Mouse (Mus musculus) neural tube, embryonic 11.5 days (tissue): ENCODE data around the gene 6030408B16Rik. TPM values are rescaled to one million over a fixed set of nuclear protein-coding genes. Genes with fewer than 3 reads are reported as not detected.
"Not testable (repeated sequence)": the region's sequence is repeated elsewhere in the genome, so short reads cannot be mapped to it uniquely, and the experiment has no call there.

Experiments used
- ATAC-seq: fragments of 200-750 bp; cut with Nextera tagmentation; 2 replicates; pipeline ENCODE4 v1.8.0; 2017; ENCODE audit warnings: moderate number of reproducible peaks, mild to moderate bottlenecking, moderate TSS enrichment, moderate library complexity; ENCODE audit not compliant: insufficient read depth, low FRiP score, low TSS enrichment
- DNase-seq: peaks from one replicate; pipeline ENCODE4 v3.0.0-alpha.2; 2015; ENCODE audit warnings: low spot score
- H3K27ac ChIP-seq: fragments of 300-500 bp; sonication (generic); 2 replicates; pipeline ENCODE4 v1.5.1; 2014; ENCODE audit warnings: low read depth, mild to moderate bottlenecking, low read length
- H3K27me3 ChIP-seq: fragments of 300-500 bp; sonication (generic); 2 replicates; pipeline ENCODE4 v1.6.1; 2014; ENCODE audit warnings: mild to moderate bottlenecking, low read length, mixed read lengths; ENCODE audit not compliant: control insufficient read depth, insufficient read depth
- H3K36me3 ChIP-seq: fragments of 300-500 bp; sonication (generic); 2 replicates; pipeline ENCODE4 v1.6.1; 2014; ENCODE audit warnings: mild to moderate bottlenecking, low read length, moderate library complexity, mixed read lengths; ENCODE audit not compliant: control insufficient read depth, insufficient read depth
- H3K4me1 ChIP-seq: fragments of 300-500 bp; sonication (generic); 2 replicates; pipeline ENCODE4 v1.6.1; 2014; ENCODE audit warnings: low read length, mixed read lengths; ENCODE audit not compliant: control insufficient read depth, insufficient read depth
- H3K4me2 ChIP-seq: fragments of 300-500 bp; sonication (generic); 2 replicates; pipeline ENCODE4 v1.6.1; 2014; ENCODE audit warnings: low read depth, mild to moderate bottlenecking, moderate library complexity
- H3K4me3 ChIP-seq: fragments of 300-500 bp; sonication (generic); 2 replicates; pipeline ENCODE4 v1.5.1; 2014; ENCODE audit warnings: low read depth, low read length
- H3K9ac ChIP-seq: fragments of 300-500 bp; sonication (generic); 2 replicates; pipeline ENCODE4 v1.6.1; 2014; ENCODE audit warnings: mild to moderate bottlenecking, low read length
- H3K9me3 ChIP-seq: fragments of 300-500 bp; sonication (generic); 2 replicates; pipeline ENCODE4 v1.6.1; 2016; ENCODE audit warnings: low read length; ENCODE audit not compliant: control insufficient read depth
- WGBS: fragments of 180-500 bp; shearing (Covaris S2); extraction: QIAGEN DNeasy Blood & Tissue Kit; methylation state at CpG from one replicate; pipeline ENCODE4 v1.1.7; 2014; 5-methylcytosine and 5-hydroxymethylcytosine counted together
- polyA plus RNA-seq: library from polyadenylated mRNA; unstranded; fragments of >200 nt; fragmentation: Nextera tagmentation; extraction: Ambion mirVana; gene quantifications from 2 replicates; pipeline ENCODE4 v1.2.1, GENCODE M21; 2014

6030408B16Rik gene
- polyA plus RNA-seq, 1 experiment from 2014 or later: 0.33 TPM

GRCm38 (mm10) chr15:101322106-101322505 is 29.1 kb downstream of the 6030408B16Rik start:
- 87% methylated on average over 5 of the region's 5 CpGs for WGBS

GRCm38 (mm10) chr15:101322640-101323039 is 29.6 kb downstream of the 6030408B16Rik start:
- ATAC-seq (no peak), DNase-seq (no peak)
- Histone ChIP-seq H3K36me3 (no peaks in the 10 kb centered on the region), H3K4me3 (no peak overlapping the region), H3K27me3 (no peaks in the 10 kb centered on the region), H3K9me3 (no peaks in the 10 kb centered on the region), H3K4me1 (no peaks in the 10 kb centered on the region), H3K27ac (no peak overlapping the region), H3K9ac (no peak overlapping the region), H3K4me2 (no peak overlapping the region)
- 88% methylated on average over 7 of the region's 7 CpGs for WGBS

More at GRCm38 (mm10) chr15:101322106-101322505, 29.1 kb downstream of the 6030408B16Rik start:
- H3K9me3 ChIP-seq: no peaks in the 10 kb centered on the region
- H3K27ac ChIP-seq: no peak overlapping the region
- no peak overlapping the region for H3K4me3 ChIP-seq
- no peak overlapping the region for H3K9ac ChIP-seq
- no peaks in the 10 kb centered on the region for H3K27me3 ChIP-seq
- DNase-seq: no peak
- H3K4me2 ChIP-seq: no peak overlapping the region
- no peaks in the 10 kb centered on the region for H3K36me3 ChIP-seq
- no peaks in the 10 kb centered on the region for H3K4me1 ChIP-seq
- ATAC-seq: no peak

- Histone ChIP-seq H3K4me3 (no peak overlapping the region), H3K36me3 (no peaks in the 10 kb centered on the region), H3K9me3 (no peaks in the 10 kb centered on the region), H3K4me2 (no peak overlapping the region), H3K9ac (no peak overlapping the region), H3K27me3 (no peaks in the 10 kb centered on the region), H3K4me1 (no peaks in the 10 kb centered on the region), H3K27ac (no peak overlapping the region)
- ATAC-seq (no peak), DNase-seq (no peak)
- WGBS: 92% methylated on average over 5 of the region's 5 CpGs
Observed at GRCm38 (mm10) chr15:101323511-101323910, 30.5 kb downstream of the 6030408B16Rik start.

GRCm38 (mm10) chr15:101324409-101324808 is 31.4 kb downstream of the 6030408B16Rik start:
- not testable (repeated sequence) for H3K27me3 ChIP-seq, DNase-seq, H3K4me3 ChIP-seq, H3K4me1 ChIP-seq, H3K27ac ChIP-seq, H3K9me3 ChIP-seq, H3K36me3 ChIP-seq, H3K9ac ChIP-seq, H3K4me2 ChIP-seq, ATAC-seq

GRCm38 (mm10) chr15:101325991-101326534 is 33.1 kb downstream of the 6030408B16Rik start:
- Histone ChIP-seq H3K4me1 (no peaks in the 10 kb centered on the region), H3K27ac (no peak overlapping the region), H3K4me3 (no peak overlapping the region), H3K9ac (no peak overlapping the region), H3K27me3 (no peaks in the 10 kb centered on the region), H3K4me2 (no peak overlapping the region), H3K36me3 (no peaks in the 10 kb centered on the region), H3K9me3 (no peaks in the 10 kb centered on the region)
- DNase-seq: no peak
- ATAC-seq: no peak
- 36% methylated on average over 10 of the region's 10 CpGs for WGBS

GRCm38 (mm10) chr15:101327282-101327681 is 34.3 kb downstream of the 6030408B16Rik start:
- DNase-seq (peak; percentile 80), ATAC-seq (no peak)
- Histone ChIP-seq H3K9me3 (no peaks in the 10 kb centered on the region), H3K27me3 (no peaks in the 10 kb centered on the region), H3K27ac (no peak overlapping the region), H3K9ac (no peak overlapping the region), H3K4me2 (no peak overlapping the region), H3K4me1 (no peaks in the 10 kb centered on the region), H3K36me3 (no peaks in the 10 kb centered on the region), H3K4me3 (no peak overlapping the region)
- 8% methylated on average over 6 of the region's 6 CpGs for WGBS

- H3K4me3 ChIP-seq: no peak overlapping the region
- H3K4me1 ChIP-seq: no peaks in the 10 kb centered on the region
- ATAC-seq: no peak
- no peak overlapping the region for H3K27ac ChIP-seq
- H3K9me3 ChIP-seq: no peaks in the 10 kb centered on the region
- DNase-seq: no peak
- WGBS: 68% methylated on average over 3 of the region's 3 CpGs
- peak overlapping the region; percentile 1; the same call in 1 of the 2 replicates for H3K9ac ChIP-seq
- no peak overlapping the region for H3K4me2 ChIP-seq
- no peaks in the 10 kb centered on the region for H3K36me3 ChIP-seq
- H3K27me3 ChIP-seq: no peaks in the 10 kb centered on the region
Observed at GRCm38 (mm10) chr15:101328876-101329563, 36.0 kb downstream of the 6030408B16Rik start.

- Histone ChIP-seq H3K36me3 (no peaks in the 10 kb centered on the region), H3K9ac (peak overlapping the region; percentile 1; the same call in 1 of the 2 replicates), H3K4me2 (no peak overlapping the region), H3K27ac (no peak overlapping the region), H3K27me3 (no peaks in the 10 kb centered on the region), H3K4me3 (no peak overlapping the region), H3K4me1 (no peaks in the 10 kb centered on the region), H3K9me3 (no peaks in the 10 kb centered on the region)
- no peak for ATAC-seq
- no peak for DNase-seq
- WGBS: 54% methylated on average over 3 of the region's 3 CpGs
Observed at GRCm38 (mm10) chr15:101329564-101329892, 36.5 kb downstream of the 6030408B16Rik start.

- DNase-seq: peak; percentile 3
- H3K9me3 ChIP-seq: no peaks in the 10 kb centered on the region
- H3K36me3 ChIP-seq: no peaks in the 10 kb centered on the region
- no peak overlapping the region for H3K4me2 ChIP-seq
- H3K27me3 ChIP-seq: no peaks in the 10 kb centered on the region
- no peak overlapping the region for H3K9ac ChIP-seq
- H3K4me3 ChIP-seq: no peak overlapping the region
- ATAC-seq: no peak
- H3K27ac ChIP-seq: no peak overlapping the region
- no peaks in the 10 kb centered on the region for H3K4me1 ChIP-seq
- 77% methylated on average over 4 of the region's 4 CpGs for WGBS
Observed at GRCm38 (mm10) chr15:101331090-101331489, 38.1 kb downstream of the 6030408B16Rik start.
